Mouse (Mus musculus) midbrain, embryonic 15.5 days (tissue): ENCODE data around the gene Bach2. TPM values are rescaled to one million over a fixed set of nuclear protein-coding genes. Genes with fewer than 3 reads are reported as not detected.
A peak's percentile ranks its signal among the peaks of the same experiment; 100 is the strongest.

Source experiments
- ATAC-seq: fragments of 200-750 bp; cut with Nextera tagmentation; replicated peaks from 2 replicates; pipeline ENCODE4 v1.8.0; 2017; ENCODE audit warnings: moderate TSS enrichment
- H3K27ac ChIP-seq: fragments of 300-500 bp; sonication (generic); 2 replicates; pipeline ENCODE4 v1.5.1; 2015; ENCODE audit warnings: mild to moderate bottlenecking, inconsistent platforms
- H3K27me3 ChIP-seq: fragments of 300-500 bp; sonication (generic); replicated peaks from 2 replicates; pipeline ENCODE4 v1.6.1; 2015; ENCODE audit warnings: inconsistent platforms
- H3K36me3 ChIP-seq: fragments of 300-500 bp; sonication (generic); replicated peaks from 2 replicates; pipeline ENCODE4 v1.6.1; 2015; ENCODE audit warnings: inconsistent platforms
- H3K4me1 ChIP-seq: fragments of 300-500 bp; sonication (generic); 2 replicates; pipeline ENCODE4 v1.6.1; 2015; ENCODE audit warnings: inconsistent platforms
- H3K4me2 ChIP-seq: fragments of 300-500 bp; sonication (generic); 2 replicates; pipeline ENCODE4 v1.6.1; 2015; ENCODE audit warnings: inconsistent platforms, mild to moderate bottlenecking, moderate library complexity
- H3K4me3 ChIP-seq: fragments of 300-500 bp; sonication (generic); 2 replicates; pipeline ENCODE4 v1.5.1; 2015; ENCODE audit warnings: mild to moderate bottlenecking, inconsistent platforms
- H3K9ac ChIP-seq: fragments of 300-500 bp; sonication (generic); 2 replicates; pipeline ENCODE4 v1.6.1; 2015; ENCODE audit warnings: mild to moderate bottlenecking, inconsistent platforms
- H3K9me3 ChIP-seq: fragments of 300-500 bp; sonication (generic); 2 replicates; pipeline ENCODE4 v1.6.1; 2016; ENCODE audit warnings: inconsistent platforms
- WGBS: fragments of 180-500 bp; shearing (Covaris S2); methylation state at CpG from one replicate; pipeline ENCODE4 v1.1.7; 2015; ENCODE audit warnings: mixed read lengths; 5-methylcytosine and 5-hydroxymethylcytosine counted together
- polyA plus RNA-seq: library from polyadenylated mRNA; unstranded; fragments of >200 nt; fragmentation: Nextera tagmentation; extraction: Ambion mirVana; gene quantifications from 2 replicates; pipeline ENCODE4 v1.2.1, GENCODE M21; 2015

Gene Bach2
- polyA plus RNA-seq, 1 experiment from 2014 or later: 22.3 TPM

DNA sequence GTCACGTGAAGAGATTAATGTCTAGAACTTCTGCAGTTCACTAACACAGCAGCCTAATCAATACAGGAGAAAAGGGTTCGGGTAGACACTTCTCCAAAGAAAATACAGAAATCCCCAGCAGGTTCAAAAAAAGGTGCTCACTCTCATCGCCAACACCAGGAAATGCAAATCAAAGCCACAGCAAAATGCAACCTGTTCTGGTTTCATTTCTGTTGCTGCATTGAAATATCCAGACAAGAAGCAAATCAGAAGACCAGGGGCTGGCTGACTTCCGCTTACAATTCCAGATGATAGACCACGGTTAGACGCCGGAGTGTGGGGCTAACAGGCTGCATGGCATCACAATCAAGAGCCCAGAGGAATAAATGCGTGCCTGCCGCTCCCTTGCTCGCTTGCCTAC, 9.3 kb upstream of the Bach2 start:
- ATAC-seq: no peak
- Histone ChIP-seq H3K9me3 (no peaks in the 10 kb centered on the region), H3K27me3 (no peaks in the 10 kb centered on the region), H3K4me2 (no peak overlapping the region), H3K36me3 (no peaks in the 10 kb centered on the region), H3K27ac (no peak overlapping the region), H3K4me3 (no peak overlapping the region), H3K4me1 (no peaks in the 10 kb centered on the region), H3K9ac (no peak overlapping the region)
- WGBS: 87% methylated on average over 10 of the region's 10 CpGs

DNA sequence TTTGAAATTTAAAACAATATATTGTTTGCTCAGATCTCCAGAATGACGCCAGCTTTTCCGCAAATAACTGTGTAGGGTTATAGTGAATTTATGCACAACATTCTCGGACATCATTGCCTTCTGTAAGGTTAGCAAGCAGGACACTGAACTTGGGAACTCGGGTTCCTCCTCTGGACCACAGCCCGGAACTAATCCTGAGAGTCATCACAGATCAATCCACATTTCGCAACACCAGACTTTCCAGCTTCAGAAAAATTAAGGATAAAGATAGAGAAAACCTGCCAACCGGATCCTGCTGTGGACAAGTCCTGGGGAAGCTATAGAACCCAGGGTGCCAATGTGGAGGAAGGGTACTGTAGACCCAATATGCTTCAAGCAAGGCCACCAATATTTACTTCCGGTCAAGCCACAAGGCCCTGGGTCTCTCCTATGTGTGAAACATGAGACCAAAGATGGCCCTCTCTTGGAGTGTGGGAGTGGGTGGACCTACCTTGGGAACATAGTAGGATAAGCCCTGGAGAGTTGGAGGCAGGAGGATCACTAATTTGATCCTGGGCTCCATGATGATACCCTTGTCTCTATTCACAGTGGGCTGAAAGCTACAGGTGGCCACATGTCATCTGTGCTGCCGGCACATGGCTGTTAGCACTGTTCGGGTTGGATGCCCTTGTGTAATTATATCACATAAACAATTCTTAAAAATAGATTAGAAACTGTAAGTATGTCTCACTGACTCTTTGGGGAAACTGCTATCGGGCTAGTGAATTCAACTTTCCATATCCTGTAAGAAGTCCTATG, 7.1 kb upstream of the Bach2 start:
- Histone ChIP-seq H3K4me1 (no peaks in the 10 kb centered on the region), H3K9ac (no peak overlapping the region), H3K36me3 (no peaks in the 10 kb centered on the region), H3K4me3 (no peak overlapping the region), H3K9me3 (no peaks in the 10 kb centered on the region), H3K27me3 (no peaks in the 10 kb centered on the region), H3K27ac (no peak overlapping the region), H3K4me2 (no peak overlapping the region)
- no peak for ATAC-seq
- 90% methylated on average over 11 of the region's 11 CpGs for WGBS

DNA sequence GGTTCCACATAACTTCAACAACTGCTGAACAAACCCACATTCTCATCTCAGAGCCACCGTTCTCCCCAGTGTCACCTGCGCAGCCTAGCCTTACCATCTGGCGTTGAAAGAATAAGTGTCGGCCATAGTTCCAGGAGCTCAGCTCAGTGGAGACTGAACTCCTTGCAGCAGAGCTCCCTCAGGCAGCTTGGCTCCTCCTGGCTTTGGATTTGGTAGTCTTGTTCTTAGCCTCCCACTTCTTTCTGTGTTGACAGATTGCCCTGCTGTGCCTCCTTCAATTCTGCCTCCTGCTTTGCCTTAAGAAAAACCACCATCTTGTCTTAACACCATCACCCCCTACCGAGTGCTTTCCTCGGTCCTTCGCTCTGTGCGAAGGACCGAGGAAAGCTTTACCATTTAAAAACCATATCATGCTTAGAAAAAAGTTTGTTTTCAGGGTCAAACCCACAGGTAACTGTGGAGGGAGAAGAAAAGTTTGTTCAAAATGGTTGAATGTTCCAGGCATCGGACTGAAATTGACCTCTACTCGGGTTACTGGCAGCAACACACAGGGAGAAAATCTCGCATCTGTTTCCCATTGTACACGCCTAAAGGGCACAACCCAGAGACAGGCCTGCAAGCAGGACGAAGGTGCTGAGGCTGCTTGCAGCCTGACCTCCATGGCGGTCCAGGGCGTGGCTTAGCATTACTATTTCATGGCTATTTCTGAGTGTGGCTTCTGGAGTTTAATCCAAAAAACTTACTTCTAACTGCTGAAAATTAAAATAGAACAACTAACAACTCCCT, 2.5 kb upstream of the Bach2 start:
- no peak overlapping the region for H3K27ac ChIP-seq
- no peak overlapping the region for H3K4me2 ChIP-seq
- ATAC-seq: no peak
- peaks cover 18% of the 10 kb centered on the region for H3K4me1 ChIP-seq
- no peaks in the 10 kb centered on the region for H3K27me3 ChIP-seq
- H3K36me3 ChIP-seq: no peaks in the 10 kb centered on the region
- 65% methylated on average over 16 of the region's 16 CpGs for WGBS
- no peak overlapping the region for H3K4me3 ChIP-seq
- H3K9me3 ChIP-seq: no peaks in the 10 kb centered on the region
- no peak overlapping the region for H3K9ac ChIP-seq

DNA sequence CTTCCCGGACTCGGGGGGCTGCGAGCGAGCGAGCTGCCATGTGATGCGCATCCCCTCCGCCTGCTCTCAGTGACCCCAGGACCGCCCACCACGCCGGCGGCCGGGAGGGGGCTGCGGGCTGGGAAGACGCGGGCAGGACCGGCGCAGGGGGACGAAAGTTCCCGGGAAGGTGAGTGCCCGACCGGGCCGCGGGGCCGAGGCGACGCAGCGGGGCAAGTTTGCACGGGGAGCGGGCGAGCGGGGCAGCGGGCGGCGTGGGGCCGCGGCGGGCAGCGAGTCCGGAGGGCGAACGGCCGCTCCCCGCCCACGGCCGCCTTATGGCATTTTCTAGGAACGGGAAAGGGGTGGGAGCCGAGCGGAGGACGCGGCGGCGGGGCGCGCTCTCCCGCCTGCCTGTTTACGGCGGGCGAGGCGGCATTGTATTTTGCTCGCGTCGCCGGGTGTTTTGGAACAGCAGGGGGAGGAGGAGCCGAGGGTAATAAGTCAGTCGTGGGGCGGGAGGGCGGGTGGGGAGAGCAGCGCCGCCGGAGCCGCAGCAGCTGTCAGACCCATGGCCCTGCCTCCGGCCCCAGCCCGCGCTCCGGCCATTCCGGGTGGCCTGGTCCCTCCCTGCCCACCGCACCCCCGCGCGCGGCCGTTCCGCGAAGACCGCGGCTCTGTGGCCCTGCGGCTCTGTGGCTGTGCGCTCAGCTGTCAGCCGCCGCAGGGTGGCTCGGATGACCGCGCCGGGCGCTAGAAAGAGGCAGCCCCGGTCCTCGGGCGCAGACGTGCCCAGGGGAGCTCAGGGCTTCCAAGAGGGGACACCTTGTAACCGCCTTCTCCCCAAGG, 531 bp downstream of the Bach2 start:
- no peaks in the 10 kb centered on the region for H3K36me3 ChIP-seq
- ATAC-seq: peak; percentile 83
- no peaks in the 10 kb centered on the region for H3K9me3 ChIP-seq
- H3K27me3 ChIP-seq: no peaks in the 10 kb centered on the region
- H3K27ac ChIP-seq: peak overlapping the region; percentile 97
- peak overlapping the region; percentile 98 for H3K4me3 ChIP-seq
- H3K4me1 ChIP-seq: peaks cover 44% of the 10 kb centered on the region
- peak overlapping the region; percentile 87 for H3K4me2 ChIP-seq
- under 1% methylated on average over 82 of the region's 100 CpGs for WGBS
- H3K9ac ChIP-seq: peak overlapping the region; percentile 95

DNA sequence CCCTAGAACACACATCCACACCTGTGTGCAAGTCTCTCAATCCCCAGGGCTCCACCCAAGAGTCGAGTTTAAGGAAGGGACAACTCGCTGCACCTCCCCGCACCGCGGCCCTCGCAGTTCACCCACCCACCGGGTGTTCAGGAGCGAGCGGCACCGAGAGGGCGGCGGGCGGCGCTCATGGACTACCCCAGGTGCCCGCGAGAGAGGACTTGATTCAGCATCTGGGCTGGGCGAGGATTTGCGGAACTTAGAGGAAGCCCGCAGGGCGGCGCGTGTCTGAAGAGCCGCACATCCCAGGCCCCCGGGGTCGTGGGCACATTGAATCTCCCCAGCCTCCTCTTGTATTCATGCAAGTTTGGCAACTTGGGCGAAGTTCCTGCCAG, 1.1 kb downstream of the Bach2 start:
- ATAC-seq: peak; percentile 49
- Histone ChIP-seq H3K27ac (peak overlapping the region; percentile 97), H3K9ac (peak overlapping the region; percentile 95), H3K4me2 (peak overlapping the region; percentile 87), H3K4me3 (peak overlapping the region; percentile 98), H3K9me3 (no peaks in the 10 kb centered on the region), H3K27me3 (no peaks in the 10 kb centered on the region), H3K36me3 (no peaks in the 10 kb centered on the region), H3K4me1 (peaks cover 49% of the 10 kb centered on the region)
- WGBS: under 1% methylated on average over 26 of the region's 26 CpGs

DNA sequence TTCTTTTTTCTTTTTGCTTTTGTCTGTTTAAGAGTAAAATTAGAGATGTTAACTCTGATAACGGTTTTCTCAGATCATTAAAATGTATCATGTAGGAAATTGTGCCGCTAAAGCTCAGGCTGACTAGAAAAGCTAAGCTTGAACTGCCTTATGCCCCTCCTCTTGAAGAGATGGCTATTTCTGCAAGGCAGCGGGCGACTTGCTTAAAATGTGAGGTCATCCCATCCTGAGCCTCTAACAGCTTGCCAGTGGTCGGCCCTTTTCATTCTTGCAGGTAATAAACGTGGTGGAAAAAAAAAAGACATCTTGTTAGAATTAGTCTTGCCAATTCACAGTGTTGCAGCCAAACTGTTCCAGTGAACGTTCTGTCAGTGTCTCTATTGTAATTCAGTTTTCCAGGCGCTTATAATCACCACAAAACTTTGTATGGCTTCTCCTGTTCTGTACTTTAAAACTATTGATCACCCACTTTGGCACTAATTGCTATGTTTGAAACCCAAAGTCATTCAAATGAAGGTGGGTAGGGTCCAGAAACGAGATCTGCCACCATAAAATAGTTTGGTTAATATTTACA, 1.9 kb downstream of the Bach2 start:
- Histone ChIP-seq H3K27me3 (no peaks in the 10 kb centered on the region), H3K27ac (no peak overlapping the region; the same call in 1 of the 2 replicates), H3K4me2 (peak overlapping the region; percentile 87), H3K4me1 (peaks cover 49% of the 10 kb centered on the region), H3K36me3 (no peaks in the 10 kb centered on the region), H3K4me3 (peak overlapping the region; percentile 98), H3K9me3 (no peaks in the 10 kb centered on the region), H3K9ac (peak overlapping the region; percentile 95; the same call in 1 of the 2 replicates)
- ATAC-seq: no peak
- WGBS: 10% methylated on average over 9 of the region's 9 CpGs

DNA sequence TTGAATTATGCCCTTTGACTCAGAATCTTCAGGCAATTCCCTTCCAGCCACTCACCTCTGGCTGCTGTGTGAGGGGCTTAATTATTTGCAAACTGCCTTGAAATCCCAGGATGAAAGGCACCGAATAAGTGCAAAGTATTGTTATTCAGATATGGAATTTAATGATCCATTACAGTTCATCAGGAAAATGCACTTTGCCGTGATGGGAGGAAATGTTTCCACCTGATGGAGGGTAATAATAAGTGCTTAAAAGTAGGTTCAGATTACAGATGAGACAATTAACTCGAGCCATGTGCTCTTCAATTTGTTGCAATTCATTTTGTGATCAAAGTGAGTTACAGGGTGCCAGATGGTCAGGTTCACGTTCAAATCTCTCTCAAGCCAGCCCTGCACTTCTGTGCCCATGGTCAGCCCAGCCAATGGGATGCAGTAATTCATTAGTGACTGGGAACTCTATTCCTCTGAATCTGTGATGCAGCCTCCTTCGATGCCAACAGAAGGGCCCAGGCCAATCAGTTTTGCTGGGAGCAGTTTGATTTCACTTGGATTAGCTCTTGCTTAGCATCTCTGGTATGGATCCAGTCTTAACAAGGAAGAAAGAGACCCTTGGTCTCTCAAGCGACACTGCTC, 2.9 kb downstream of the Bach2 start:
- Histone ChIP-seq H3K36me3 (no peaks in the 10 kb centered on the region), H3K27me3 (no peaks in the 10 kb centered on the region), H3K4me2 (peak overlapping the region; percentile 87), H3K27ac (peak overlapping the region; percentile 21; the same call in 1 of the 2 replicates), H3K4me3 (peak overlapping the region; percentile 98), H3K4me1 (peaks cover 57% of the 10 kb centered on the region), H3K9ac (peak overlapping the region; percentile 24; the same call in 1 of the 2 replicates), H3K9me3 (no peaks in the 10 kb centered on the region)
- no peak for ATAC-seq
- WGBS: 18% methylated on average over 6 of the region's 6 CpGs

DNA sequence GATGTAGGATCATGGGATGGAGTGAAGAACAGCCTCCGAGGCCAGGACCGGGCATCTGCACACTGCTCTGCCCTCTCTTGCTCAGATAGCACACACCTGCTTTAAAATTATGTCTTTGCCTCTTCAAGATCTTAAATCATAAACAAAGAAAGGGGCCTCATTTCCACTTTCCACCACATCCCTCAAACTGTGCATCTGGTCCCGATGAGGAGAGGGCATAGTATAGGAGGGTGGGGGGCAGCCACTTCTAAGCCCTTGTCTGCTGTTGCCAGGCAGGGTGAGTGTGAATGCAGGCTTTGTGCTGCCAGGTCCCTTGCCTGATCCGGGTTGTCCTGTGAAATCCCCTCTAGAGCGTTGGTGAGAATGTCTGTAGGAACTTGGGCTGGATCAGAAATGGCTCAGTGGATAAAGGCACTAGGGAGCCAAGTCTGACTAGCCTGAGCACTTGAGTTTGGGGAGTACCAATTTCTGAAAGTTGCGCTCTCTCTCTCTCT, 3.6 kb downstream of the Bach2 start:
- WGBS: 26% methylated on average over 6 of the region's 6 CpGs
- Histone ChIP-seq H3K36me3 (no peaks in the 10 kb centered on the region), H3K27ac (no peak overlapping the region), H3K9me3 (no peaks in the 10 kb centered on the region), H3K27me3 (no peaks in the 10 kb centered on the region), H3K9ac (peak overlapping the region; percentile 15; the same call in 1 of the 2 replicates), H3K4me2 (peak overlapping the region; percentile 87), H3K4me1 (peaks cover 63% of the 10 kb centered on the region), H3K4me3 (no peak overlapping the region)
- no peak for ATAC-seq

DNA sequence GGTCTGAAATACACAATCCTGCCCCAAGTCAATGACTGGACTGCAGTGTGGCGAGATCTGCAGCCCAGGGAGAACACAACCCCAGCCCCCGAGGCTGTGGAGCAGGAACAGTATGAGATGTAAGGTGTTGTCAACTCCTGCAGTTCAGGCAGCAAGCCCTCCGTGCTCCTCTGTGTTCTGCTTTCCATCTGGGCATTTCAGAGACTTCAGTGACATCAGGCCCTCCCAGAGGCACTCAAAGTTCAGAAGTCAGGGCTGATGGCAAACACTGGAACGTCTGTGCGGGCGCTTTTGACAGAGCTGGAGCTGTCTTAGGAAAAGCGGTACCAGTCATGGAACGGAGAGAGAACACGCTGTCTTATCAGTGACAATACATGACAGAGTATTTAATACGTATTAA, 4.9 kb downstream of the Bach2 start:
- H3K27ac ChIP-seq: no peak overlapping the region
- H3K4me3 ChIP-seq: no peak overlapping the region
- no peak overlapping the region for H3K9ac ChIP-seq
- WGBS: 51% methylated on average over 10 of the region's 10 CpGs
- peaks cover 62% of the 10 kb centered on the region for H3K4me1 ChIP-seq
- no peaks in the 10 kb centered on the region for H3K9me3 ChIP-seq
- no peaks in the 10 kb centered on the region for H3K36me3 ChIP-seq
- H3K4me2 ChIP-seq: no peak overlapping the region
- H3K27me3 ChIP-seq: no peaks in the 10 kb centered on the region
- ATAC-seq: no peak

DNA sequence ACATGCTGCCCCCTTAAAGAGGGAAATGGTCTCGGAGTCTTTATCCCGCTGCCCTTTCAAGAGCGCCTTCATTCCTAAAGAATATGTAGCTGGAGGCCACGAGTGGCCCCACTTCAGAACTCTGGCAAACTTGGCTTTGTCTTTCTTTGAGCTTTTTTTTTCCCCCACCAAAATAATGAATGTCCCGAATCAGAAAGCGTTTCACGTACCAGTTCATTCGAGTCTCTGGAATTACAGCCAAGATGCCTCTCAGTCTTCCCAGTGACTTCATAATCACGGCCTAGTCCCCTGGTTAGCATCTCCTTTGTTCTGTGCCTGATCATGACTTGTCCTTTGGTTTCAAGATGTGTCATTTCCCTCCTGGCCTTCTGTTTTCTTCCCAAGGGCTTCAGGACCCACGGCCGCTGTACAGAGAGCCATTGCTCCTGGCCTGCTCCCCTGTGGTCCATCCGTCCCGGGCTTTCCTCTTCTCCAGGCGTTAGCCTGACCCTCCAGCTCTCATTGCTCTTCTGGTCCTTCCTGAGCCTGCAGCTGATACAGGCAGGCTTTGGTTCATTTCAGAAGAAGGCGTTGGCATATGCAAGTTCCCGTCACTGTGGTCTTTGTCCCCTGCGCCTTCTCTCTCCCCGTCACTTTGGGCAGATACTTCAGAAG, 5.6 kb downstream of the Bach2 start:
- H3K4me3 ChIP-seq: no peak overlapping the region
- H3K36me3 ChIP-seq: no peaks in the 10 kb centered on the region
- peaks cover 62% of the 10 kb centered on the region for H3K4me1 ChIP-seq
- no peak overlapping the region for H3K9ac ChIP-seq
- H3K27me3 ChIP-seq: no peaks in the 10 kb centered on the region
- H3K9me3 ChIP-seq: no peaks in the 10 kb centered on the region
- no peak for ATAC-seq
- peak overlapping the region; percentile 45; the same call in 1 of the 2 replicates for H3K27ac ChIP-seq
- H3K4me2 ChIP-seq: no peak overlapping the region
- 43% methylated on average over 18 of the region's 18 CpGs for WGBS

DNA sequence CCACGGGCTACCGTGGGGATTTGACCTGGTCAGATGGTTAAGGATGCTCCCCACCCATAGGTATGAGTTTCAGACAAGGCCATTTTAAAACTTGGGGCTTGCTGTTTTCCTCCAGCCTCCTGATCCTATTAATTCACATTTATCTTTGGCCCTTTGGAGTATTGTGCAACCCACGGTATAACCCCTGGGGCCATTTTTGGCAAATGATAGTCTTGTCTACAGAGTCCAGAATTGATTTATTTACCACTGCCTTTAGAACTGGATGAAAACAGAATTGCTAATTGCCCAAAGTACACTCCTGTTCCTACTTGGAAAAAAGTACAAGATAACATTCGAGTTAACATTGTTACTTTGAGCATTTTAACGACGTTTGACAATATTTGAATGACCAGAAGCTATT, 7.0 kb downstream of the Bach2 start:
- H3K9ac ChIP-seq: no peak overlapping the region
- H3K4me1 ChIP-seq: peaks cover 66% of the 10 kb centered on the region
- ATAC-seq: no peak
- 85% methylated on average over 6 of the region's 6 CpGs for WGBS
- no peaks in the 10 kb centered on the region for H3K36me3 ChIP-seq
- H3K4me2 ChIP-seq: no peak overlapping the region
- no peaks in the 10 kb centered on the region for H3K27me3 ChIP-seq
- no peak overlapping the region for H3K4me3 ChIP-seq
- no peaks in the 10 kb centered on the region for H3K9me3 ChIP-seq
- H3K27ac ChIP-seq: no peak overlapping the region
